Mouse (Mus musculus) heart, postnatal 0 days (tissue): Measurements from ENCODE around the gene Cers6. TPM values are rescaled to one million over a fixed set of nuclear protein-coding genes. Genes with fewer than 3 reads are reported as not detected.
A peak's percentile ranks its signal among the peaks of the same experiment; 100 is the strongest.

Source experiments
- ATAC-seq: fragments of 200-750 bp; cut with Nextera tagmentation; 2 replicates; pipeline ENCODE4 v1.8.0; 2017; ENCODE audit warnings: low read depth, moderate number of reproducible peaks, moderate library complexity; ENCODE audit not compliant: insufficient read depth
- DNase-seq: peaks from one replicate; pipeline ENCODE4 v3.0.0-alpha.2; 2016; ENCODE audit warnings: low spot score
- H3K27ac ChIP-seq: fragments of 300-500 bp; sonication (generic); 2 replicates; pipeline ENCODE4 v1.5.1; 2014; ENCODE audit warnings: low read depth, mild to moderate bottlenecking
- H3K27me3 ChIP-seq: fragments of 300-500 bp; sonication (generic); 2 replicates; pipeline ENCODE4 v1.6.1; 2014; ENCODE audit warnings: low read length, mixed read lengths; ENCODE audit not compliant: control insufficient read depth, insufficient read depth
- H3K36me3 ChIP-seq: fragments of 300-500 bp; sonication (generic); replicated peaks from 2 replicates; pipeline ENCODE4 v1.6.1; 2014; ENCODE audit warnings: low read length, mixed read lengths; ENCODE audit not compliant: control insufficient read depth, insufficient read depth
- H3K4me1 ChIP-seq: fragments of 300-500 bp; sonication (generic); 2 replicates; pipeline ENCODE4 v1.6.1; 2014; ENCODE audit warnings: antibody characterized with exemption; ENCODE audit not compliant: control insufficient read depth, insufficient read depth
- H3K4me2 ChIP-seq: fragments of 300-500 bp; sonication (generic); 2 replicates; pipeline ENCODE4 v1.6.1; 2014; ENCODE audit warnings: low read depth, mild to moderate bottlenecking, low read length, moderate library complexity
- H3K4me3 ChIP-seq: fragments of 300-500 bp; sonication (generic); 2 replicates; pipeline ENCODE4 v1.5.1; 2014; ENCODE audit warnings: low read depth, low read length
- H3K9ac ChIP-seq: fragments of 300-500 bp; sonication (generic); replicated peaks from 2 replicates; pipeline ENCODE4 v1.6.1; 2014; ENCODE audit warnings: low read depth, low read length, mixed read lengths
- H3K9me3 ChIP-seq: fragments of 300-500 bp; sonication (generic); replicated peaks from 2 replicates; pipeline ENCODE4 v1.6.1; 2016; ENCODE audit warnings: low read length; ENCODE audit not compliant: control insufficient read depth
- CTCF ChIP-seq: IDR thresholded peaks from 2 replicates; pipeline ENCODE4 v1.5.1; 2016; ENCODE audit warnings: antibody characterized with exemption, control low read depth, low read depth
- EP300 ChIP-seq: IDR thresholded peaks from 2 replicates; pipeline ENCODE4 v1.6.1; 2016; ENCODE audit warnings: antibody characterized with exemption, low read depth
- WGBS: fragments of 180-500 bp; shearing (Covaris S2); extraction: QIAGEN DNeasy Blood & Tissue Kit; methylation state at CpG from one replicate; pipeline ENCODE4 v1.1.7; 2014; 5-methylcytosine and 5-hydroxymethylcytosine counted together
- polyA plus RNA-seq: library from polyadenylated mRNA; unstranded; fragments of >200 nt; fragmentation: Nextera tagmentation; extraction: Ambion mirVana; gene quantifications from 2 replicates; pipeline ENCODE4 v1.2.1, GENCODE M21; 2015
- total RNA-seq: library from RNA; depleted of rRNA; stranded (reverse); fragments of >200 nt; gene quantifications from 2 replicates; pipeline ENCODE4 v1.2.3, GENCODE M21; 2014; ENCODE audit warnings: low replicate concordance

Gene Cers6
- total and polyA plus RNA-seq, 2 experiments from 2014 or later = 8.5 to 36.0 TPM

GRCm38 (mm10) chr2:69054279-69054678 lies 193.0 kb downstream of the Cers6 start:
- ATAC-seq = peak; percentile 90
- H3K9me3 ChIP-seq = no peaks in the 10 kb centered on the region
- WGBS = 22% methylated on average over 4 of the region's 4 CpGs

GRCm38 (mm10) chr2:69055174-69055573 lies 193.9 kb downstream of the Cers6 start:
- Histone ChIP-seq H3K27ac (no peak overlapping the region), H3K4me1 (no peaks in the 10 kb centered on the region), H3K9me3 (no peaks in the 10 kb centered on the region), H3K27me3 (no peaks in the 10 kb centered on the region), H3K9ac (no peak overlapping the region), H3K4me3 (no peak overlapping the region), H3K36me3 (no peaks in the 10 kb centered on the region), H3K4me2 (no peak overlapping the region)
- no peak for TF ChIP-seq EP300
- TF ChIP-seq CTCF = no peak
- 91% methylated on average over 6 of the region's 6 CpGs for WGBS
- ATAC-seq (no peak), DNase-seq (no peak)

More at GRCm38 (mm10) chr2:69054279-69054678, 193.0 kb downstream of the Cers6 start:
- TF ChIP-seq CTCF (no peak), EP300 (no peak)
- H3K4me1 ChIP-seq = no peaks in the 10 kb centered on the region
- no peaks in the 10 kb centered on the region for H3K36me3 ChIP-seq
- no peak overlapping the region for H3K4me2 ChIP-seq
- H3K27ac ChIP-seq = no peak overlapping the region
- peak; percentile 82 for DNase-seq
- H3K27me3 ChIP-seq = no peaks in the 10 kb centered on the region
- no peak overlapping the region for H3K9ac ChIP-seq
- H3K4me3 ChIP-seq = no peak overlapping the region

- H3K27ac ChIP-seq = no peak overlapping the region
- H3K4me1 ChIP-seq = no peaks in the 10 kb centered on the region
- DNase-seq (peak; percentile 52), ATAC-seq (no peak)
- no peaks in the 10 kb centered on the region for H3K9me3 ChIP-seq
- H3K4me2 ChIP-seq = no peak overlapping the region
- no peak overlapping the region for H3K4me3 ChIP-seq
- no peak overlapping the region for H3K9ac ChIP-seq
- H3K36me3 ChIP-seq = no peaks in the 10 kb centered on the region
- H3K27me3 ChIP-seq = no peaks in the 10 kb centered on the region
- TF ChIP-seq EP300 = no peak
- peak; percentile 54 for TF ChIP-seq CTCF
Observed at GRCm38 (mm10) chr2:69061313-69061712, 200.1 kb downstream of the Cers6 start.

GRCm38 (mm10) chr2:69061910-69062689 lies 200.9 kb downstream of the Cers6 start:
- Histone ChIP-seq H3K36me3 (no peaks in the 10 kb centered on the region), H3K27ac (no peak overlapping the region), H3K4me3 (no peak overlapping the region), H3K4me2 (no peak overlapping the region), H3K9me3 (no peaks in the 10 kb centered on the region), H3K27me3 (no peaks in the 10 kb centered on the region), H3K4me1 (no peaks in the 10 kb centered on the region), H3K9ac (no peak overlapping the region)
- no peak for ATAC-seq
- no peak for DNase-seq
- 92% methylated on average over 5 of the region's 5 CpGs for WGBS
- TF ChIP-seq EP300 (no peak), CTCF (no peak)

- no peaks in the 10 kb centered on the region for H3K36me3 ChIP-seq
- H3K4me1 ChIP-seq = no peaks in the 10 kb centered on the region
- TF ChIP-seq CTCF (no peak), EP300 (no peak)
- 88% methylated on average over 6 of the region's 6 CpGs for WGBS
- no peak overlapping the region for H3K4me2 ChIP-seq
- H3K27me3 ChIP-seq = no peaks in the 10 kb centered on the region
- no peak for ATAC-seq
- H3K9ac ChIP-seq = no peak overlapping the region
- no peak overlapping the region for H3K27ac ChIP-seq
- DNase-seq = no peak
- H3K4me3 ChIP-seq = no peak overlapping the region
- H3K9me3 ChIP-seq = no peaks in the 10 kb centered on the region
Observed at GRCm38 (mm10) chr2:69064759-69065158, 203.5 kb downstream of the Cers6 start.
